Mouse (Mus musculus) left cerebral cortex, postnatal 10 days (tissue): ENCODE measurements around the gene Rpl32. TPM values are rescaled to one million over a fixed set of nuclear protein-coding genes. Genes with fewer than 3 reads are reported as not detected.
A peak's percentile ranks its signal among the peaks of the same experiment; 100 is the strongest.

ENCODE experiments used
- DNase-seq, 2 experiments: peaks; one replicate each; pipeline ENCODE4 v3.0.0; 2021 to 2022; ENCODE audit warnings: low spot score in 2 of 2, mixed read lengths in 1 of 2; ENCODE audit errors: extremely low spot score in 1 of 2
- intact Hi-C: fragments of 180-260 bp; cut with DNase I; formaldehyde crosslinking; loops from one replicate; pipeline ENCODE4 v1.15.1; 2025
- microRNA-seq: library from miRNA; unstranded; fragments of <30 nt; microRNA quantifications from one replicate; pipeline ENCODE4 v1.2.0, GENCODE M21; 2022
- total RNA-seq, 2 experiments: library from RNA; stranded (reverse); gene quantifications; 2 replicates each; pipeline ENCODE4 v1.2.3; 2021

The Rpl32 gene
- total RNA-seq, 2 experiments from 2014 or later = 581 to 642 TPM

- DNase-seq = peak in 1 of 2 experiments; percentile 76
- intact Hi-C loops = no loop called here
Observed at GRCm38 (mm10) chr6:115774501-115774921, 34.0 kb downstream of the Rpl32 start, which contains the start of gene Cand2. Gene Cand2 (plus strand): TSS chr6:115774538.

- DNase-seq = no peak
- intact Hi-C loops = no loop called here
Observed at GRCm38 (mm10) chr6:115773966-115774413, 34.6 kb downstream of the Rpl32 start.

GRCm38 (mm10) chr6:115772604-115773003 is 35.9 kb downstream of the Rpl32 start:
- intact Hi-C loops = no loop called here
- no peak for DNase-seq

- intact Hi-C loops = no loop called here
- no peak for DNase-seq
Observed at GRCm38 (mm10) chr6:115772201-115772600, 36.3 kb downstream of the Rpl32 start.

- intact Hi-C loops = no loop called here
- DNase-seq = no peak
Observed at GRCm38 (mm10) chr6:115770852-115771251, 37.7 kb downstream of the Rpl32 start.

GRCm38 (mm10) chr6:115770059-115770670 is 38.4 kb downstream of the Rpl32 start:
- DNase-seq = no peak
- intact Hi-C loops = no loop called here

GRCm38 (mm10) chr6:115768207-115768606 is 40.3 kb downstream of the Rpl32 start:
- DNase-seq = no peak
- intact Hi-C loops = no loop called here

- DNase-seq = no peak
- intact Hi-C loops = no loop called here
Observed at GRCm38 (mm10) chr6:115767357-115767756, 41.2 kb downstream of the Rpl32 start.

- intact Hi-C loops = no loop called here
- DNase-seq = peak; percentile 63 to 87
Observed at GRCm38 (mm10) chr6:115764179-115764578, 44.4 kb downstream of the Rpl32 start.

GRCm38 (mm10) chr6:115761995-115762756 is 46.4 kb downstream of the Rpl32 start, which contains the start of gene Tmem40:
Gene Tmem40 (minus strand): TSS chr6:115762410.
- intact Hi-C loops = no loop called here
- DNase-seq = peak in 1 of 2 experiments; percentile 35

GRCm38 (mm10) chr6:115760982-115761381 is 47.6 kb downstream of the Rpl32 start:
- no peak for DNase-seq
- intact Hi-C loops = no loop called here

GRCm38 (mm10) chr6:115760137-115760536 is 48.4 kb downstream of the Rpl32 start:
- intact Hi-C loops = no loop called here
- no peak for DNase-seq

GRCm38 (mm10) chr6:115759461-115759860 is 49.1 kb downstream of the Rpl32 start:
- intact Hi-C loops = no loop called here
- no peak for DNase-seq

- DNase-seq = no peak
- intact Hi-C loops = no loop called here
Observed at GRCm38 (mm10) chr6:115758981-115759435, 49.5 kb downstream of the Rpl32 start.

- no peak for DNase-seq
- intact Hi-C loops = no loop called here
Observed at GRCm38 (mm10) chr6:115755536-115755935, 53.0 kb downstream of the Rpl32 start.

Small RNA genes lying within 50 kb of the gene (microRNA-seq; reads per million reads assigned to microRNA genes)
- not detected for gene Mir7660

Other genes with a start within 250 kb of the Rpl32 start
- not detected for gene Mkrn2os, start 216.2 kb downstream of the Rpl32 start, total RNA-seq
- 10 to 100 TPM; 36.0 to 39.5 TPM for gene Mkrn2, start 206.8 kb downstream of the Rpl32 start, total RNA-seq
- 100 to 1,000 TPM; 121 to 132 TPM for gene Raf1, start 132.1 kb downstream of the Rpl32 start, total RNA-seq
- gene Tmem40, start 46.3 kb downstream of the Rpl32 start, total RNA-seq = 1 to 10 TPM; 1.4 to 1.6 TPM
- gene Cand2, start 34.2 kb downstream of the Rpl32 start, total RNA-seq = 1 to 10 TPM; 2.7 to 3.7 TPM
- gene Efcab12, start 29.7 kb upstream of the Rpl32 start, total RNA-seq = 1 to 10 TPM; 2.7 to 3.8 TPM
- 1 to 10 TPM; 7.0 to 7.1 TPM for gene Mbd4, start 44.6 kb upstream of the Rpl32 start, total RNA-seq
- gene Ift122, start 44.7 kb upstream of the Rpl32 start, total RNA-seq = 10 to 100 TPM; 30.2 to 30.5 TPM
- gene Rho, start 123.0 kb upstream of the Rpl32 start, total RNA-seq = under 1 TPM; 0.36 to 0.49 TPM
- not detected for gene H1foo, start 136.2 kb upstream of the Rpl32 start, total RNA-seq
- gene Plxnd1, start 186.3 kb upstream of the Rpl32 start, total RNA-seq = 100 to 1,000 TPM; 183 to 194 TPM